Mouse (Mus musculus) embryonic fibroblast, embryonic 13.5 days (primary cell): ENCODE measurements at regions not wholly inside any gene's neighbourhood (a gene's known extent, or its start where the extent isn't known, plus 50 kb on each side); places are given as distances from the start of the nearest gene placed in this dataset.

Experiments used
- CTCF ChIP-seq: IDR thresholded peaks from 2 replicates; pipeline ENCODE4 v1.5.1; 2011; ENCODE audit warnings: mild to moderate bottlenecking, control low read depth, low read length, moderate library complexity, borderline replicate concordance; ENCODE audit not compliant: insufficient read depth
- POLR2A ChIP-seq: IDR thresholded peaks from 2 replicates; pipeline ENCODE4 v1.6.1; 2011; ENCODE audit warnings: low read depth, mild to moderate bottlenecking, control low read depth, low read length, moderate library complexity

DNA sequence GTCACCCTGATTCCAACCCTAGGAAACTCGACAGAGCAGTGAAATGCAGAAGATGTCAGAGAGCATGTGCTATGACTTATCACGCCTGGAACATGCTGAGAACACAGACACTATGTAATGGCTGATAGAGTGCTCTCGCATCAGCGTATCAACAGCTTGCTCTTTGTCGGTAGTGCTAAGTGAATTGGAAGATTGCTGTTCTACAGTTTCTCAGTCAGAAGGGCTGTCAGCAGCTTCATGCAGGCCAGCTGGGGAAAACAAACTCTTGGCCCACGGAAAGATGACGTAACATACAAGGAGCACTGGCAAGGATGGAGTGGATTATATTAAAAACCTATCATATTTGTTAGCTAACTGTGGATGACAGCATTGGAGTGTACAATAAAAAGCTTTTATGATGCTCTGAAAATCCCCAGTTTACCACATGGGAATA lies 624.6 kb upstream of the Fam241a start:
- TF ChIP-seq CTCF (no peak), POLR2A (no peak)
